Mouse (Mus musculus) E14TG2a.4 (cell line): ENCODE results near the gene Pde4c.

Source experiments
- H3K27me3 ChIP-seq: 2 replicates; pipeline ENCODE4 v1.6.1; 2014; ENCODE audit warnings: low read length, control low read depth; ENCODE audit not compliant: insufficient read depth
- H3K36me3 ChIP-seq: 2 replicates; pipeline ENCODE4 v1.6.1; 2014; ENCODE audit warnings: low read length, control low read depth; ENCODE audit not compliant: insufficient read depth
- H3K4me1 ChIP-seq: replicated peaks from 2 replicates; pipeline ENCODE4 v1.6.1; 2014; ENCODE audit warnings: low read depth, low read length, control low read depth
- H3K4me3 ChIP-seq: replicated peaks from 2 replicates; pipeline ENCODE4 v1.5.1; 2014; ENCODE audit warnings: mild to moderate bottlenecking, low read length
- H3K9me3 ChIP-seq: 2 replicates; pipeline ENCODE4 v1.6.1; 2014; ENCODE audit warnings: low read length, control low read depth
- CTCF ChIP-seq: conservative IDR thresholded peaks from 2 replicates; pipeline ENCODE4 v1.5.1; 2014; ENCODE audit warnings: low read length
- NANOG ChIP-seq: IDR thresholded peaks from 2 replicates; pipeline ENCODE4 v1.6.1; 2014; ENCODE audit warnings: borderline replicate concordance, low read length, mixed read lengths
- POU5F1 ChIP-seq: IDR thresholded peaks from 2 replicates; pipeline ENCODE4 v1.6.1; 2014; ENCODE audit warnings: low read length, borderline replicate concordance

Gene Pde4c

DNA sequence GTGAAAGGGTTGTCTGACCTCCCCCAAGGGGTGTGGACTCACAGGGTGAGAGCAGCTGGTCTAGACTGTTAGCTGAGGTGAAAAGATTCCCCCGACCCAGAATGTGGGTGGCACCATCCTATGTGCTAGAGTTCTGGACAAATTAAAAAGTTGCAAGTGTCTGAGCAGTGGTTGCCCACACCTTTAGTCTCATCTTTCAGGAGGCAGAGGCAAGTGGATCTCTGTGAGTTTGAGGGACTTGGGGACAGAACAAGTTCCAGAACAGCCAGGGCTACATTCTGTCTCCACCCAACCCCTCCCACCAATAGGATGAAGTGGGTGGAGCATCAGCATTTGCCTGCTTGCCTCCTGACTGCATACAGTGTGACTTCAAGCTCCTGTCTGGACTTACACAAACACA is 38.6 kb downstream of the Pde4c start:
- no peak for TF ChIP-seq CTCF
- no peak for TF ChIP-seq NANOG
- TF ChIP-seq POU5F1, result no peak
- H3K4me3 ChIP-seq, result peak overlapping the region; percentile 37; the same call in 1 of the 2 replicates
- H3K4me1 ChIP-seq, result peaks cover 88% of the 10 kb centered on the region
- H3K9me3 ChIP-seq, result no peaks in the 10 kb centered on the region
- H3K36me3 ChIP-seq, result peaks cover 55% of the 10 kb centered on the region
- peaks cover 8% of the 10 kb centered on the region; the same call in 1 of the 2 replicates for H3K27me3 ChIP-seq

DNA sequence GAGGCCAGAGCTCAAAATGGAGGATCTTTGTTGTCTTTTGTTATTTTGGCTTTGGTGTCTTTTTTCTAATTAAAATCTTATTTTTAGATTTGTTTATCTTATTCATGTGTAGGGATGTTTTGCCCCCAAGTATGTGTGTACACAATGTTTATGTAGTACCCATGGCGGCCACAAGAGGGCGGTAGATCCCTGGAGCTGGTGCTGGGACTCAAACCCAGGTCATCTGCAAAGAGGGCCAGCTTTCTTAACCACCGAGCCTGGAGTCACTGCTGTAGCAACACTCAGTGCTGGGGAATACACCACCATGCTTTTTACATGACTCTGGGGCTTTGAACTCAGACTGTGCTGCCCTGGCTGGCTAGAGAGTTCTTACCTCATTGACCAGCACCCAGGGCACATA is 39.8 kb downstream of the Pde4c start:
- Histone ChIP-seq H3K4me1 (peaks cover 90% of the 10 kb centered on the region), H3K27me3 (peaks cover 8% of the 10 kb centered on the region; the same call in 1 of the 2 replicates), H3K9me3 (no peaks in the 10 kb centered on the region), H3K36me3 (peaks cover 55% of the 10 kb centered on the region), H3K4me3 (no peak overlapping the region)
- peak; percentile 94 for TF ChIP-seq CTCF
- TF ChIP-seq POU5F1, result no peak
- TF ChIP-seq NANOG, result no peak

DNA sequence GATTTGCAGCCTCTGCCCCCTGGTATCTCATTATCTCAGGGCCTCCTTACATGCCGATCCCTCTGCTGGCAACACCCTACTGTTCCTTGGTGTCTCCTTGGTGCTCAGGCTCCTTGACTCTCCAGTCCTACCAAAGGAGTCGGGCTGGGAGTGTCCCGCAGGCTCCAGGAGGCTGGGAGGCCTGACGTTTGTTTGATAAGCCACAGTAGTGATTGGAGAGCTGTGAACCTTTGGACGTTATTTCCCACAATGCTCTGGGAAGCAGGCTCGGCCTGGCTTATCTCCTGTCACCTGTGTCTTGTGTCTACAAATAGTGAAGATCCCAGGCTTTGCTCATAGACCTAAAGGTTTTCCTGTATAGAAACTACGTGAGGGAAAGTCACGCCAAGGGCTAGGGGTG is 40.5 kb downstream of the Pde4c start:
- no peaks in the 10 kb centered on the region for H3K9me3 ChIP-seq
- peaks cover 55% of the 10 kb centered on the region for H3K36me3 ChIP-seq
- TF ChIP-seq POU5F1 (no peak), CTCF (no peak), NANOG (no peak)

DNA sequence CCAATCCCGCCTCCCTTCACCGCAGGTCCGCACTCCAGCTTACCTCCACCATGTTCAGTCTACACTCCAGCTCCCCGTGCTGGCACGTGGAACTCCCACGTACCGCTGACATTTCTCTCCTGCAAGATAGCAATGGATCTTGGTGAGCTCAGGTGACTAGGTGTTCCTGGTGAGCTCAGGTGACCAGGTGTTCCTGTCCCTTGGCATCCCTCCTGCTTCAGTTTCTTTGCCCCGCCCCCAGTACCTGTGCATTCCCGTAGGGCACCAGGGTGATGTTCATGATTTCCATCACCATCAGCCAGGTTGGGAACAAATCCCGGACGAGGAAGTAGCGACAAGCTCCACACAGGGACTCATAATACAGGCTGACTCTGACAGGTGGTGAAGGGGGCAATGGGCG is 41.2 kb downstream of the Pde4c start:
- Histone ChIP-seq H3K36me3 (peaks cover 53% of the 10 kb centered on the region), H3K4me3 (peak overlapping the region; percentile 80; the same call in 1 of the 2 replicates), H3K27me3 (peaks cover 8% of the 10 kb centered on the region; the same call in 1 of the 2 replicates), H3K4me1 (peaks cover 89% of the 10 kb centered on the region), H3K9me3 (no peaks in the 10 kb centered on the region)
- TF ChIP-seq NANOG (no peak), POU5F1 (no peak), CTCF (no peak)

More for the DNA sequence above, 40.5 kb downstream of the Pde4c start:
- Histone ChIP-seq H3K4me3 (peak overlapping the region; percentile 80; the same call in 1 of the 2 replicates), H3K27me3 (peaks cover 8% of the 10 kb centered on the region; the same call in 1 of the 2 replicates), H3K4me1 (peaks cover 90% of the 10 kb centered on the region)

DNA sequence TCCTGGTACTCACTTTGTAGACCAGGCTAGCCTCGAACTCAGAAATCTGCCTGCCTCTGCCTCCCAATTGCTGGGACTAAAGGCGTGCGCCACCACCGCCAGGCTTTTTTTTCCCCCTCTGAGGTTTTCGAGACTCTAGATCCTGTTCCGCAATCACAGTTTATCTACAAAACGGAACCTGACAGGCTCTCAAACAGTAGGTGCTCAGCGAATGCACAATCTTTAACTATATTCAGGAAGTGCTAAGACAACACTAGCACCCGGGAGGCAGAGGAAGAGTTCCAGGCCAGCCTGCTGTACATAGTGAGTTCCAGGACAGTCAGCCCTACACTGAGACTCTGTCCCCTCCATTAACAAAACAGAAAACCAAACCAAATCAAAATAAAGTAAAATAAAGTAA is 41.8 kb downstream of the Pde4c start:
- peaks cover 8% of the 10 kb centered on the region; the same call in 1 of the 2 replicates for H3K27me3 ChIP-seq
- H3K9me3 ChIP-seq, result no peaks in the 10 kb centered on the region
- H3K4me1 ChIP-seq, result peaks cover 89% of the 10 kb centered on the region
- H3K36me3 ChIP-seq, result peaks cover 58% of the 10 kb centered on the region
- no peak for TF ChIP-seq POU5F1
- no peak for TF ChIP-seq NANOG
- H3K4me3 ChIP-seq, result peak overlapping the region; percentile 80

DNA sequence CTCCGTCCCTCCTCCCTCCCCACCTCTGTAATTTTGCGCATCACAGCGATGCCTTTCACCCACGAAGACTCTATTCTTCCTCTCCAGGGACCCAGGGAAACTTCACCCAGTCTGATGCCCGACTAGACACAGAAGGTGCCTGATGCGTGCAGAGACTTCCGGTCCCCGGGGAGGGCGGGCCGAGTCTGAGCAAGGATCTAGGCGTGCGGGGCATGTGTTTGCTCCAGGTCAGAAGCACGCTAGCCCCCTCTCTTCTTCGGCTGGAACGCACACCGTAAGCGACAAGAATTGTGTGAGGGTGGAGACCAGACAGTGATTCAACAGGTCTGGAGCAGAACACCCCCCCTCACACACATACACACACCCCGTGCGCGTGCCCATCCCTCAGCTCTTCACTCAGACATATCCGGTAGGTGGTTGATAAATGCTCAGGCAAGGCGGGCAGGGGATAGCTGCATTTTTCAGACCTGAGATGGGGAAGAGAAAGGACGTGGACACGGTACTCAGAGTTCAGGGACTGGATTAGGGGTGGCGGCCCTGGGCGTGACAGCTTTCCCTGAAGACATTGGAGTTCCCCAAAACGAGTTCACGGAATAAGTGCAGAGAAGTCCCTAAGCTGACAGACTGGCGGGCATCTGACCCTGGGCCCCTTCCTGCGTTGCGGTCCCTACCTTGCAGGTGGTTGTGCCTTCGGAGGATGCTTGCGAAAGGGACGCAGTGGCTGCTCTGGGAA is 42.5 kb downstream of the Pde4c start:
- TF ChIP-seq NANOG (no peak), CTCF (no peak), POU5F1 (no peak)
- peaks cover 65% of the 10 kb centered on the region for H3K36me3 ChIP-seq
- H3K4me3 ChIP-seq, result peak overlapping the region; percentile 80
- H3K9me3 ChIP-seq, result no peaks in the 10 kb centered on the region
- H3K27me3 ChIP-seq, result peaks cover 8% of the 10 kb centered on the region; the same call in 1 of the 2 replicates
- H3K4me1 ChIP-seq, result peaks cover 96% of the 10 kb centered on the region

DNA sequence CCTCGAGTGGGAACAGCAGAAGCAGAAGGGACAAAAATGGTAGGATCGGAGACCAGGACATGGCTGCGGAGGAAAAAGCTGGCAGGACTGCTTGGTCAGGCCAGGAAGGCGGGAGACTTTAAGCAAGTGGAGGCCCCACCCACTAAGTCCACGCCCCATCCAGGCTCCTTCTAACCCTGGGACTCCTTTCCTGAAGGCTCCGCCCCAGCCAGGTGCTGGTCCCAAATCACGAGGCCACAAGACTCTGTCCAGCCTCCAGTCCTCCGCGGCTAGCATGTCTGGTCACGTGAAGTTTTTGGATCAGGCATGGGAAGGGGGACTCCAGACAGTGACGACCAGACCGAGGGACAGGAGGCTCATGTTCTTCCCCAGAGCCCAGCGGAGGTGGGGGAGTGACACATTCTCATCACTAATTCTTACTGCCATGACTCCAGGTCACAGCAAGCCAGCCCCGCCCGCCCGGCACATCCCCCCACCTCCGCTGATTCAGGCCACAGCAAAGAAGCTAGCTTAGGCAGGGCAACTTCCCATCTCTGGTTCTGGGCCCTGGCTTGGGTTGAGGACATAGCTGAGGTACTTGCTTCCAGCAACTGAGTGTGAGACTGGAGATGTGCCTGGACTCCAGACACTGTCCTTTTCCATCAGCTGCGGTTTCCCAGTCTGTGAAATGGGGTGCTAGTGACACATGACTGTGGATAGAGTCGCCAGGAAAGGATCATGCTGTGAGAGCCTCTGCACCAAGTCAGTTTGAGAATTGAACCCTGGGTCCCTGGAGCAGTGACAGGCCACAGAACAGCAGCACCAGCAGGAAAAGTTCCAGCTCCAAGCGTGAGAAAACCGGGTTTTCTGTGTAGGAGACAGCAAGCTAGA is 43.3 kb downstream of the Pde4c start:
- TF ChIP-seq CTCF, result no peak
- TF ChIP-seq NANOG, result no peak
- no peak for TF ChIP-seq POU5F1
- H3K9me3 ChIP-seq, result no peaks in the 10 kb centered on the region
- peaks cover 97% of the 10 kb centered on the region for H3K4me1 ChIP-seq
- peaks cover 73% of the 10 kb centered on the region for H3K36me3 ChIP-seq
- peak overlapping the region; percentile 80 for H3K4me3 ChIP-seq
- H3K27me3 ChIP-seq, result peaks cover 8% of the 10 kb centered on the region; the same call in 1 of the 2 replicates

DNA sequence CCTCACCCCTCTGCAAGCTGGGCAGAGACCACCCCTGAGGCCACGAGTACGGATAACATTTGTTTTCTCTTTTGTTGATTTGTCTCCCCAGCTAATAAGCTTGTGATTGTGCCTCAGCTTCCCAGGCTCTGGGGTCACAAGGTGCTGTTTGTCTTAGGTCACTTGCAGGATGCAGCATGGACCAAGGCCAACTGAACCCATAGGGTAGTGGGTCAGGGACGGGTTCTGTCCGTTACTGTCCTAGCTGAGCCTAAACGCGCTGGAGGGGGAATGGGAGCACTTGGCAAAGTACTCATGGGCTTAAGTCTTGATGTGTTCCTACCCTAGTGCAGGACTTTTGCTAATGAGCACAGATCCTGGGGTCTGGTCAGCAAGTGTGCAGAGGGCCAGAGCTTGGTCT is 44.0 kb downstream of the Pde4c start:
- no peak for TF ChIP-seq CTCF
- TF ChIP-seq NANOG, result no peak
- TF ChIP-seq POU5F1, result no peak
- no peaks in the 10 kb centered on the region for H3K9me3 ChIP-seq
- 0 out of 2 replicates have a peak overlapping the region, but pooled peaks have one; percentile 44 for H3K4me3 ChIP-seq
- H3K36me3 ChIP-seq, result peaks cover 74% of the 10 kb centered on the region
- peaks cover 8% of the 10 kb centered on the region; the same call in 1 of the 2 replicates for H3K27me3 ChIP-seq
- H3K4me1 ChIP-seq, result peaks cover 96% of the 10 kb centered on the region
